Mouse (Mus musculus): Measurements from ENCODE around the gene Pbx1. TPM values are rescaled to one million over a fixed set of nuclear protein-coding genes. Genes with fewer than 3 reads are reported as not detected.

The Pbx1 gene
- polyA plus RNA-seq, 1 experiment = 46.9 TPM

GRCm38 (mm10) chr1:168228756-168229526, 203.1 kb downstream of the Pbx1 start:
- Histone ChIP-seq H3K4me3 (ENCODE audit: insufficient read depth, low read depth, low read length) (no peak overlapping the region), H3K27ac (ENCODE audit: insufficient read depth, low read depth, low read length) (no peak overlapping the region), H3K27me3 (replicated peaks; ENCODE audit: control insufficient read depth, insufficient read depth, low read length) (no peaks in the 10 kb centered on the region), H3K4me1 (ENCODE audit: control insufficient read depth, insufficient read depth, low read length) (peaks cover 19% of the 10 kb centered on the region), H3K36me3 (ENCODE audit: control insufficient read depth, insufficient read depth, low read length) (no peaks in the 10 kb centered on the region)
- no peak for TF ChIP-seq CTCF (conservative IDR thresholded peaks at IDR 0.05; ENCODE audit: insufficient read depth, insufficient read length, low read depth, low read length)
- TF ChIP-seq POLR2A (IDR thresholded peaks at IDR 0.05; ENCODE audit: low read depth, low read length) = no peak
- DNase-seq = no peak
- 47% methylated on average over 6 of the region's 6 CpGs for WGBS

GRCm38 (mm10) chr1:168226150-168226549, 205.9 kb downstream of the Pbx1 start:
- WGBS = 47% methylated on average over 6 of the region's 6 CpGs
- no peaks in the 10 kb centered on the region for H3K36me3 ChIP-seq (ENCODE audit: control insufficient read depth, insufficient read depth, low read length)
- no peaks in the 10 kb centered on the region for H3K27me3 ChIP-seq (replicated peaks; ENCODE audit: control insufficient read depth, insufficient read depth, low read length)
- H3K27ac ChIP-seq (ENCODE audit: insufficient read depth, low read depth, low read length) = no peak overlapping the region
- peaks cover 16% of the 10 kb centered on the region for H3K4me1 ChIP-seq (ENCODE audit: control insufficient read depth, insufficient read depth, low read length)
- no peak overlapping the region for H3K4me3 ChIP-seq (ENCODE audit: insufficient read depth, low read depth, low read length)
- TF ChIP-seq CTCF (conservative IDR thresholded peaks at IDR 0.05; ENCODE audit: insufficient read depth, insufficient read length, low read depth, low read length) (no peak), POLR2A (IDR thresholded peaks at IDR 0.05; ENCODE audit: low read depth, low read length) (no peak)
- no peak for DNase-seq

DNA sequence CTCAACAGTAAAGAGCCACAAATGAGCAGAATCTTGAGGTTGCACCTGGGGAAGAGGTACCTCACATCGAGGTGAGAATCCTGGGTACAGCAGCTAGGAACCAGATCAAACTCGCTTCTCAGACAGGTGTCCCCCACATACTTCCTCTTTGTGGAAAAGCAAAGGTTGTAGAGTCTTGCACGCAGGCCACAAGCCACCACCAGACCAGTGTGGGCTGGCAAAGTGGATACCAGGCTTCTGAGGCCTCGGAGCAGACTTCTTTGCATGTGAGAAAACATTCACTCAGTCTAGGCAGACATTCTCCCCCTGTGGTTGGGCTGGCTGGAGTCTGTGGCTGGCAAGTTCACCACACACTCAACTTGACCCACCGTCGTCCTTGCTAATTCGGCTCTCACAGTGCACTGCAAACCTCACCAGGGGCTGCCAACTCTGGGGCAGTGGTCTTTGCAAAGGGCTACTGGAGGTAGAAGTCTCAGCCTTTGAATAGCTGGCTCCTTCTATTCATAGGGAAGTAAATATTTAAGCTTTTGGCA, 206.4 kb downstream of the Pbx1 start:
- 56% methylated on average over 7 of the region's 7 CpGs for WGBS
- Histone ChIP-seq H3K27ac (ENCODE audit: insufficient read depth, low read depth, low read length) (no peak overlapping the region), H3K4me1 (ENCODE audit: control insufficient read depth, insufficient read depth, low read length) (peaks cover 14% of the 10 kb centered on the region), H3K36me3 (ENCODE audit: control insufficient read depth, insufficient read depth, low read length) (no peaks in the 10 kb centered on the region), H3K27me3 (replicated peaks; ENCODE audit: control insufficient read depth, insufficient read depth, low read length) (no peaks in the 10 kb centered on the region), H3K4me3 (ENCODE audit: insufficient read depth, low read depth, low read length) (no peak overlapping the region)
- TF ChIP-seq POLR2A (IDR thresholded peaks at IDR 0.05; ENCODE audit: low read depth, low read length) (no peak), CTCF (conservative IDR thresholded peaks at IDR 0.05; ENCODE audit: insufficient read depth, insufficient read length, low read depth, low read length) (no peak)
- DNase-seq = no peak

DNA sequence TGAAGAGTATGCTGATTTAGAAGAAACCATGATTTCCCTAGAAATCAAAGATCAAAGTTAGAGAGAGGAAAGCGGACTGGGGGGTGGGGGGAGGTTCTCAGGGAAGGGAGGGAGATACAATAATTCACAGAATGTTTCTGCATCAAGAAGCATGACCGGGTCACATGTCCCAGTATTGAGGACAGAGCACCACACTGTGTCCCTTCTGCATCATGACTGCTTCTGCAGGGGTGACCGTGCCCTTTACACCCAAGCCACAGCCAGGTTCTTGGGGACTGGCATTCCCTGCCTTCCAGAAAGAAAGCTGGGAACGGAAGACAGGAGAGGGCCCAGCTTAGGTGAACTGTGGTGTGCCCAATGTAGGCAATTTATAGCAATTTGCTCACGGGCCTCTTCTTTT, 207.9 kb downstream of the Pbx1 start:
- 43% methylated on average over 5 of the region's 5 CpGs for WGBS
- H3K4me1 ChIP-seq (ENCODE audit: control insufficient read depth, insufficient read depth, low read length) = peaks cover 26% of the 10 kb centered on the region
- no peak overlapping the region for H3K4me3 ChIP-seq (ENCODE audit: insufficient read depth, low read depth, low read length)
- TF ChIP-seq CTCF (conservative IDR thresholded peaks at IDR 0.05; ENCODE audit: insufficient read depth, insufficient read length, low read depth, low read length) (no peak), POLR2A (IDR thresholded peaks at IDR 0.05; ENCODE audit: low read depth, low read length) (no peak)
- H3K36me3 ChIP-seq (ENCODE audit: control insufficient read depth, insufficient read depth, low read length) = no peaks in the 10 kb centered on the region
- no peak overlapping the region for H3K27ac ChIP-seq (ENCODE audit: insufficient read depth, low read depth, low read length)
- DNase-seq = peak; percentile 46
- H3K27me3 ChIP-seq (replicated peaks; ENCODE audit: control insufficient read depth, insufficient read depth, low read length) = no peaks in the 10 kb centered on the region

DNA sequence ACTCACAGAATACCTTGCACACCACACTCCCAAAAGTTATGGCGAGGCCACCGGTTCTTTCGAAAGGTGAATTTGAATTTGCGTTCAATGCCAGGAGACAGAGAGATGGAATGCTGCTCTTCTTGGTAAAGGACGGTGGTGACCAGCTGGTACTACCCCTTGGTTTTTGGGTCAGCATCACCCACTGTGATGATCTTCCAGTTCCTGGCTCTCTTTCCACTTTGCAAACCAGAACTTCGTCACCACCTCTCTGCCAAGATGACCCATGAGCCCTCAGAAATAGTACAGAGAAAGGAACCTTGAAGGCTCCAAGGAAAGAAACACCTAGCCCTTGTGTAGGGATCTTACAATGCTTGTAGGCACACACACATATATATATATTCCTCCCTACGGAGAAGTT, 209.3 kb downstream of the Pbx1 start:
- Histone ChIP-seq H3K36me3 (ENCODE audit: control insufficient read depth, insufficient read depth, low read length) (no peaks in the 10 kb centered on the region), H3K27ac (ENCODE audit: insufficient read depth, low read depth, low read length) (no peak overlapping the region), H3K27me3 (replicated peaks; ENCODE audit: control insufficient read depth, insufficient read depth, low read length) (no peaks in the 10 kb centered on the region), H3K4me3 (ENCODE audit: insufficient read depth, low read depth, low read length) (no peak overlapping the region), H3K4me1 (ENCODE audit: control insufficient read depth, insufficient read depth, low read length) (peaks cover 30% of the 10 kb centered on the region)
- DNase-seq = no peak
- no peak for TF ChIP-seq CTCF (conservative IDR thresholded peaks at IDR 0.05; ENCODE audit: insufficient read depth, insufficient read length, low read depth, low read length)
- no peak for TF ChIP-seq POLR2A (IDR thresholded peaks at IDR 0.05; ENCODE audit: low read depth, low read length)
- WGBS = 88% methylated on average over 7 of the region's 7 CpGs

- Histone ChIP-seq H3K27ac (ENCODE audit: insufficient read depth, low read depth, low read length) (no peak overlapping the region), H3K36me3 (ENCODE audit: control insufficient read depth, insufficient read depth, low read length) (no peaks in the 10 kb centered on the region), H3K27me3 (replicated peaks; ENCODE audit: control insufficient read depth, insufficient read depth, low read length) (no peaks in the 10 kb centered on the region), H3K4me1 (ENCODE audit: control insufficient read depth, insufficient read depth, low read length) (peaks cover 31% of the 10 kb centered on the region), H3K4me3 (ENCODE audit: insufficient read depth, low read depth, low read length) (no peak overlapping the region)
- no peak for DNase-seq
- WGBS = 65% methylated on average over 14 of the region's 14 CpGs
- no peak for TF ChIP-seq CTCF (conservative IDR thresholded peaks at IDR 0.05; ENCODE audit: insufficient read depth, insufficient read length, low read depth, low read length)
- no peak for TF ChIP-seq POLR2A (IDR thresholded peaks at IDR 0.05; ENCODE audit: low read depth, low read length)
Observed at GRCm38 (mm10) chr1:168221071-168221521, 211.0 kb downstream of the Pbx1 start.

DNA sequence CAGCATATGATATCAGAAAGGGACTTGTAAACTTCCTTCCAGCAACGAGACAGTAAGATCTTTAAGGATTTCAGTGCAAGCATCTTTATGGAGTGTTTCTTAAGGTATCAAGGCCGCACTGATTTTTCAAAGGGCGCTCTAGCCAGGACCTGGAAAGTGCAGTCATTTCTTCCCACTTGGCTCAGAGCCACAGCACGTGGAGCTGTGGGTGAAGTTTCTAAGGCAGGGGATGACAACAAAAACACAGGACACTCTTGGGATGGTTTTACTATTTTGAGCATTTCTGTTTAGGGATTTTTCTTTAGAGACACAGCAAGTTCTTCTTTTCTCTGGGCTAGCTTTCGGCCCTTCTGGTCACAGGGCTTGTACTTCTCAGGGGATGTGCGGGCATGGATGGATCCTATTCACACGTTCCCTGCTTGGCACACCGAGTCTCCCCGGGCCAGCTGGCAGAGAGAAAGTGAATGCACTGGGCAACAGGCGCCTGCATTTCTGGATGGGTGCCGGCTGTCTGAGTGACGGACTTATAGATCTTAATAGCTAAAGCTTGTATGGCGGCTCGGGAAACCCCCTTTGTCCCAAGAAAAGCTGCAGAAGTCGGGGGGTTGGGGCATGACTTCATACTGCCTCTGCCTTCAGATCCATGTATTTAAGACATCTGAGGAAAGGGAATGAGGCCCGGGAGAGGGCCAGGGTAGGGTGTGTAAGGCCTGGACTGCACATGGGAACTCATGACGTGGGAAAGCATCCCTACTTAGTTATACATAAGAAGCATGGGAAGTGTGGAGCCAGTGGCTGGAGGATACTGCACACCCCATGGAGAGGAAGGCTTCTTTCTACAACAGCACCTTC, 215.9 kb downstream of the Pbx1 start:
- no peaks in the 10 kb centered on the region for H3K27me3 ChIP-seq (replicated peaks; ENCODE audit: control insufficient read depth, insufficient read depth, low read length)
- no peak overlapping the region for H3K4me3 ChIP-seq (ENCODE audit: insufficient read depth, low read depth, low read length)
- H3K4me1 ChIP-seq (ENCODE audit: control insufficient read depth, insufficient read depth, low read length) = peaks cover 42% of the 10 kb centered on the region
- WGBS = 57% methylated on average over 17 of the region's 17 CpGs
- TF ChIP-seq CTCF (conservative IDR thresholded peaks at IDR 0.05; ENCODE audit: insufficient read depth, insufficient read length, low read depth, low read length) (no peak), POLR2A (IDR thresholded peaks at IDR 0.05; ENCODE audit: low read depth, low read length) (no peak)
- no peaks in the 10 kb centered on the region for H3K36me3 ChIP-seq (ENCODE audit: control insufficient read depth, insufficient read depth, low read length)
- no peak overlapping the region for H3K27ac ChIP-seq (ENCODE audit: insufficient read depth, low read depth, low read length)
- DNase-seq = no peak
